Mouse (Mus musculus): Measurements from ENCODE around the gene Ccdc59. TPM values are rescaled to one million over a fixed set of nuclear protein-coding genes. Genes with fewer than 3 reads are reported as not detected.

Ccdc59 gene
- total and polyA plus RNA-seq, 2 experiments from 2014 or later, result 7.6 to 30.9 TPM

- Histone ChIP-seq H3K9me3 (replicated peaks; ENCODE audit: control insufficient read depth, low read length) (no peaks in the 10 kb centered on the region), H3K27ac (ENCODE audit: low read depth) (no peak overlapping the region), H3K4me2 (ENCODE audit: low read depth, low read length) (no peak overlapping the region), H3K4me1 (ENCODE audit: control insufficient read depth, insufficient read depth) (no peaks in the 10 kb centered on the region), H3K4me3 (ENCODE audit: low read depth, low read length) (no peak overlapping the region), H3K36me3 (replicated peaks; ENCODE audit: control insufficient read depth, insufficient read depth, low read length) (no peaks in the 10 kb centered on the region), H3K27me3 (ENCODE audit: control insufficient read depth, insufficient read depth, low read length) (no peaks in the 10 kb centered on the region), H3K9ac (replicated peaks; ENCODE audit: low read depth, low read length) (no peak overlapping the region)
- DNase-seq (ENCODE audit: low spot score), result no peak
- 95% methylated on average over 2 of the region's 2 CpGs for WGBS
- ATAC-seq (ENCODE audit: insufficient read depth, low read depth), result no peak
- TF ChIP-seq CTCF (IDR thresholded peaks at IDR 0.05; ENCODE audit: low read depth) (no peak), EP300 (IDR thresholded peaks at IDR 0.05; ENCODE audit: low read depth) (no peak)
Measured at GRCm38 (mm10) chr10:105803461-105803860, 37.4 kb upstream of the Ccdc59 start.

- no peak overlapping the region for H3K9ac ChIP-seq (replicated peaks; ENCODE audit: low read depth, low read length)
- no peaks in the 10 kb centered on the region for H3K36me3 ChIP-seq (replicated peaks; ENCODE audit: control insufficient read depth, insufficient read depth, low read length)
- no peak for TF ChIP-seq CTCF (IDR thresholded peaks at IDR 0.05; ENCODE audit: low read depth)
- TF ChIP-seq EP300 (IDR thresholded peaks at IDR 0.05; ENCODE audit: low read depth), result no peak
- DNase-seq (ENCODE audit: low spot score), result no peak
- 82% methylated on average over 7 of the region's 7 CpGs for WGBS
- H3K9me3 ChIP-seq (replicated peaks; ENCODE audit: control insufficient read depth, low read length), result no peaks in the 10 kb centered on the region
- no peak overlapping the region for H3K4me3 ChIP-seq (ENCODE audit: low read depth, low read length)
- no peak overlapping the region for H3K27ac ChIP-seq (ENCODE audit: low read depth)
- H3K4me1 ChIP-seq (ENCODE audit: control insufficient read depth, insufficient read depth), result no peaks in the 10 kb centered on the region
- no peak overlapping the region for H3K4me2 ChIP-seq (ENCODE audit: low read depth, low read length)
- H3K27me3 ChIP-seq (ENCODE audit: control insufficient read depth, insufficient read depth, low read length), result no peaks in the 10 kb centered on the region
- ATAC-seq (ENCODE audit: insufficient read depth, low read depth), result no peak
Measured at GRCm38 (mm10) chr10:105806259-105807010, 34.4 kb upstream of the Ccdc59 start.

- Histone ChIP-seq H3K36me3 (replicated peaks; ENCODE audit: control insufficient read depth, insufficient read depth, low read length) (peaks cover 6% of the 10 kb centered on the region; the same call in 1 of the 2 replicates), H3K9me3 (replicated peaks; ENCODE audit: control insufficient read depth, low read length) (no peaks in the 10 kb centered on the region), H3K4me1 (ENCODE audit: control insufficient read depth, insufficient read depth) (no peaks in the 10 kb centered on the region), H3K27ac (ENCODE audit: low read depth) (no peak overlapping the region), H3K9ac (replicated peaks; ENCODE audit: low read depth, low read length) (no peak overlapping the region), H3K27me3 (ENCODE audit: control insufficient read depth, insufficient read depth, low read length) (no peaks in the 10 kb centered on the region), H3K4me3 (ENCODE audit: low read depth, low read length) (no peak overlapping the region), H3K4me2 (ENCODE audit: low read depth, low read length) (no peak overlapping the region)
- 58% methylated on average over 10 of the region's 10 CpGs for WGBS
- DNase-seq (ENCODE audit: low spot score) (no peak), ATAC-seq (ENCODE audit: insufficient read depth, low read depth) (no peak)
- TF ChIP-seq CTCF (IDR thresholded peaks at IDR 0.05; ENCODE audit: low read depth) (no peak; the same call in 1 of the 2 replicates), EP300 (IDR thresholded peaks at IDR 0.05; ENCODE audit: low read depth) (no peak)
Measured at GRCm38 (mm10) chr10:105834627-105835228, 6.1 kb upstream of the Ccdc59 start.

GRCm38 (mm10) chr10:105842574-105842973, 1.7 kb downstream of the Ccdc59 start:
- H3K4me1 ChIP-seq (ENCODE audit: control insufficient read depth, insufficient read depth), result peaks cover 10% of the 10 kb centered on the region
- WGBS, result 84% methylated on average over 7 of the region's 7 CpGs
- peaks cover 42% of the 10 kb centered on the region for H3K36me3 ChIP-seq (replicated peaks; ENCODE audit: control insufficient read depth, insufficient read depth, low read length)
- H3K27ac ChIP-seq (ENCODE audit: low read depth), result no peak overlapping the region
- DNase-seq (ENCODE audit: low spot score) (no peak), ATAC-seq (ENCODE audit: insufficient read depth, low read depth) (no peak)
- no peaks in the 10 kb centered on the region for H3K9me3 ChIP-seq (replicated peaks; ENCODE audit: control insufficient read depth, low read length)
- H3K9ac ChIP-seq (replicated peaks; ENCODE audit: low read depth, low read length), result no peak overlapping the region
- TF ChIP-seq CTCF (IDR thresholded peaks at IDR 0.05; ENCODE audit: low read depth) (no peak), EP300 (IDR thresholded peaks at IDR 0.05; ENCODE audit: low read depth) (no peak)
- H3K27me3 ChIP-seq (ENCODE audit: control insufficient read depth, insufficient read depth, low read length), result no peaks in the 10 kb centered on the region
- H3K4me2 ChIP-seq (ENCODE audit: low read depth, low read length), result no peak overlapping the region
- no peak overlapping the region for H3K4me3 ChIP-seq (ENCODE audit: low read depth, low read length)

GRCm38 (mm10) chr10:105850286-105850685, 9.4 kb downstream of the Ccdc59 start:
- Histone ChIP-seq H3K4me3 (ENCODE audit: low read depth, low read length) (no peak overlapping the region), H3K27me3 (ENCODE audit: control insufficient read depth, insufficient read depth, low read length) (no peaks in the 10 kb centered on the region), H3K36me3 (replicated peaks; ENCODE audit: control insufficient read depth, insufficient read depth, low read length) (peaks cover 32% of the 10 kb centered on the region), H3K27ac (ENCODE audit: low read depth) (no peak overlapping the region), H3K4me1 (ENCODE audit: control insufficient read depth, insufficient read depth) (peaks cover 5% of the 10 kb centered on the region; the same call in 1 of the 2 replicates), H3K9ac (replicated peaks; ENCODE audit: low read depth, low read length) (no peak overlapping the region), H3K9me3 (replicated peaks; ENCODE audit: control insufficient read depth, low read length) (no peaks in the 10 kb centered on the region), H3K4me2 (ENCODE audit: low read depth, low read length) (no peak overlapping the region)
- ATAC-seq (ENCODE audit: insufficient read depth, low read depth) (no peak), DNase-seq (ENCODE audit: low spot score) (no peak)
- no peak for TF ChIP-seq EP300 (IDR thresholded peaks at IDR 0.05; ENCODE audit: low read depth)
- WGBS, result 79% methylated on average over 5 of the region's 5 CpGs

Data from heart, postnatal 0 days (tissue).